Mouse (Mus musculus): Measurements from ENCODE around the gene Ksr2.

DNA sequence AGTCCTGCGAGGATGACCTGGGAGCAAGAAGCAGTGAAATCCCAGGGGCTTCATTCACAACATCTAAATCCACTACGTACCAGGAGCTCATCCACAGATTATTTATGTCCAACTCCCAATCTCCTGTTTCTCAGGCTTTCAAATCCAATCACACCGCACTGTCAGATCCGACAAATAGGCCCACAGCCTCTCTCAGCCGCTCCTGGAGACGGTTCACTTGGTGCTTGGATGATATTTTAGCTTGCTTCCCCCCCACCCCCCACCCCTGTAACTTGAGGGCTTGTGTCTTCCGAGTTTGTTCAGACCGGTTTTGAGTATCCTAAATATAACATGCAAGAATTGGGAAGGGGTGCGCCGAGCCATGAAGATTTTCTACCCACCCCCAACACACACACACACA is 297.8 kb downstream of the Ksr2 start:
- TF ChIP-seq CTCF (IDR thresholded peaks at IDR 0.05; ENCODE audit: extremely low read depth, insufficient read length, insufficient replicate concordance, low read depth, low read length), result no peak
- TF ChIP-seq POLR2A (IDR thresholded peaks at IDR 0.05; ENCODE audit: low read depth, low read length), result no peak

Data from small intestine, adult 2 months (tissue).